Mouse (Mus musculus): ENCODE results near the gene Lhfpl3.

- TF ChIP-seq CTCF (IDR thresholded peaks at IDR 0.05; ENCODE audit: borderline replicate concordance, extremely low read depth, insufficient read depth, insufficient read length) (no peak), POLR2A (IDR thresholded peaks at IDR 0.05; ENCODE audit: borderline replicate concordance, extremely low read depth, insufficient read depth, insufficient read length, poor library complexity, severe bottlenecking) (no peak)
These were observed 527.5 kb downstream of the Lhfpl3 start for GRCm38 (mm10) chr5:23273309-23273708.

Data from brain, embryonic 14.5 days (tissue).